Mouse (Mus musculus) NIH3T3 (cell line): ENCODE data around the gene Nrp2.

Experiments used
- DNase-seq: peaks from one replicate; pipeline ENCODE4 v3.0.0-alpha.2; 2012; ENCODE audit warnings: low read depth

Gene Nrp2

DNA sequence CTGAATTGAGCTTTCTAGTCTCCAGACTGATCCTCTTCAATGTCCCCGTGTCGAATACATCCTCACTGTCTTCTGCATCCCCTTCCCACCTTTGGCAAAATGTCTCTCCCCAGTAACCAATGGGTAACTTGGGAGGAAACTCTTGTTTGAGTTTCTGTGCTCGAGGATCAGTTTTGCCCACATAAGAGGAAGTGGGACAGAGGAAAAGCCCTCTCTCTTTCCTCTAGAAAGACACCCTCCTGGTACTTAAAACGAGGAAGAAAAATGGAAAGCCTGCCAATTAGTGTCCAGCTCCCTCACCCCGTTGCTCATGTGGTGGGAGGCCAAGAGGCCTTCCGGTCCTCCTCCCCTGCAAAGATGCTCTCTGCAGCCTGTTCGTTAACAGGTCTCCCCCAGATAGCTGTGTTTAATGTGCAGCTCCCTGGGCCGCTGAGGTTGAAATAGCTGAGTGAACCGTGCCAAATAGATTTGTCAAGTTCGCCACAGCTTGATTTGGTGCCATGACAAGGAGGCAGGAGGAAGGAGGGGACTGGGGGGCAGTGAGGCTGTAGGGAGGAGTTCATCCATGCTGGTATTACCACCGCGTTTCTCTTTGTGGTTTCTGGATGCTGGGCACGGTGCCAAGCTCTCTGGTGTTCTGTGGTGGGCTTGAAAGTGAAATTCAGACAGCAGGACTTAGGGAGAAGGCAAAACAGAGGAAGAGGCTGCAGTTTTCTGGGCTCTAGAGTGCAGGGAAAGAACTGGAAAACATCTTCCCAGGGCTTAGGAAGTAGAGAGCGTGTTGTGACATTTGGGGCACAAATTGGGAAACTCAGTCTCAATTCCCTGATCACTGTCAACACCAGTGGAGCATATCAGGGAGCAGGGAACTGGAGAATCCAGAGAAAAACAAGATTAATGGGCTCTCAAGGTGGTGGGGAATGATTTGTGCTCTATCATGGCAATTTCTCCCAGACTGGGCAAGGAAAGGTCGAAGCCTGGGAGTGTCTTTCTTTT lies 48.2 kb downstream of the Nrp2 start:
- peak; percentile 90 for DNase-seq

DNA sequence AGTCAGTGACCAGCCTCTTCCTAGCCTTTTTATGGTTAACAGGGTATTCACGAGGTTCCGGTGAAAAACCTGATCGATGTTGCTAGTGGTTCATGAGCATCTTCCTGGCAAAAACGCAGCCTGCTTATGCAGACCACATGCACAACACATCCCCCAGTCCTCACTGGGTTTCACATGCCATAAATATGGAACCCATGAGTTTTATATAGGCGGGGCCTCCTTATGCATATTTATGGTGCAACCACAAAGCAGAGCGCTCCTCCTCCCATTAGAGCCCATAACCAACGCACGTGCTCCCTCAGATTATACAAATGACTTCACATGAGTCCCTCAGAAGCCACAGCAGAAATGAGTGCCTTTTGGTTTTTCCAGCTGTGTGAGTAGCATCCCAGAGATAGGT lies 49.0 kb downstream of the Nrp2 start:
- DNase-seq: no peak

DNA sequence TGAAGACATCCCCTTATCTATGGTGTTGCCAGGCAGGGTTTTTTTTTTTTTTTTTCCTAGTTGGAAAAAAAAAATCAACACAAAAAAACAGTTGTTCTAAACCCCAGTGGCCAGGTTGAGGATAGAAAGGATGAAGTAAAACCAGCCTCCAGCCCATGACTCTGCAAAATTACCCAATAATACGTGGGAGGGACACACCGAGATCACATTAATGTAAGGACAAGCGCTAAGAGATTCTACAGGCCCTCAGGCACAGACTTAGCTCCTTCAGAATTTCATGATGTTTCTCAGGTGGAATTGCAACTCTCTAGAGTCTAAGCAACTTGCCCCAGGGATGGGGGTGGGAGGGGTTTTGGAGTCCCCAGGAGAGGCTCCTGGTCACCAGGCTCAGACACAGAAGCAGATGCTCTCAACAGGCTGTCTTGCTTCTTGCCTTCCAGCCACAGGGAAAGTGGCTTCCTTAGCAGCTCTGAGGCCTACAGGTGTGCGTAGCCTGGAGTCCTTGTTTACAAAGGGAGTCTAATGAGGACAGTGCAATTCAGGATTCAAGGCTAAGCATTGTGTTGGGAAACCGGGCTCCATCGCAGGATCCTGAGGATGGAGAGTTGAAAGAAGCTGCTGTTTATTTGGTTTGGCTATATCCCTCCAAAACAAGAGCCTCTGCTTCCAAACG lies 49.7 kb downstream of the Nrp2 start:
- peak; percentile 32 for DNase-seq

DNA sequence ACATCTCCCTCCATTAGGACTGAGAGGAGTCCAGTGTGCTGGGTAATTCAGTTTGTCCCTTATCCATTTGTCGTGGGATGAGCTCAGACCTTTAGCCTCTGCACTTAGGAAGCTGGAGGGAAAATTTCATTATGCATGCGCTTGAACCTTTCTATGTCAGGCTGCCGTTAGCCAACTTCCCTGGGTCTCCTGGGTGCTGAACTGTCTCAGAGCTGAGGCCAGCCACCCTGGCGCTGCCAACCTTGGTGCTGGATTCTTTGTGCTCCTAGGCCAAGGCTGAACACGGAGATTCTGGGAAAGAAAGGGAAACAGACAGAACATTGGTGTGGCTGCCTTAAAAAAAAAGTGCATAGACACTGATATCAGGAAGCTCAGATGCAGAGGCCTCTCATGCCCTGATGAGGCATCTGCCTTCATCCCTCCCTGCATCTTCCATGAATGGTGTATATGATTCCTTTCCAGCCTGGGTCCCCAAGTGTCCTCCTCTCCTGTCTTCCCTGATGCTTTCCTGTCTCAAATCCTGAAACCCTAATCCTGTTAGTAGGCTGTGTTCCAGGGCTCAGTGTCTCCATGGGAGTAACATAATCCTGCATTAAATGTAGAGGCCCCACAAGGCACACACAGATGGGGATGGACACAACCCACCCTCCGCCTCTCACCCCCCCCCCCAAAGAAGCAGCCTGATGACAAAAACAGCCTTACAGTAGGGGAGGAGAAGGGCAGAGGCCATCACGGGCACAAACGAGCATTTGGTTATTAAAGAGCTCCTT lies 51.2 kb downstream of the Nrp2 start:
- no peak for DNase-seq

DNA sequence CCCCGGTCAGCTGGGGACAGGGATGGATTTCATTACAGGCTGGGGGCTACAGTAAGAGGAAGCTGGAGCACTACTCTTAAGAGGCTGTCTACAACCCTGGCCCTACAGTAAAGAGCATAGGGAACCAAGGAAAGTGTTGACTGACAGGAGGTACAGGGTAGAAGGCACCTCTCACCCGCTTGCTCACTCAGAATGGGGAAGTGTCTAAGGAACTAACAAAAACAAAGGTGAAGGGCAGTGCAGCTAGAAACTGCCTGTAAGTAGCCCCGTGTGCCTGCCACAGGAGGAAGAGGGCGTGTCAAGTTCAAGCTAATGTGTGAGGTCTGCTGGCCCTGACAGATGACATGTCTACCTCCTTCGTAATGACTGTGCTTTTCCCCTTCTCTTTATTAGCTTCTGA lies 57.0 kb downstream of the Nrp2 start:
- DNase-seq: no peak

DNA sequence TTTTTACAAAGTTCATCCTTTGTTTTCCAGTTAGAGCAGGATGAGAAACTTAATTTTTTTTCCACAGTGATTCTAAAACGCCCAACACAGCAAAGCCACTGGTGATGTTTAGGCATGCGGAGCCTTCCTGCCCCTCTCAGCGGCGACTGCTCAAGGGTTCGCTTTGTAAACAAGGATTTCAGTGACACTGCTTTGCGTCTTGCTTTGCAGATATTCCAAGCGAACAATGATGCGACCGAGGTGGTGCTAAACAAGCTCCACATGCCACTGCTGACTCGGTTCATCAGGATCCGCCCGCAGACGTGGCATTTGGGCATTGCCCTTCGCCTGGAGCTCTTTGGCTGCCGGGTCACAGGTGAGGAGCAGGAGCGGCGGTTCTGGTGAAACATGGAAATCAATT lies 57.5 kb downstream of the Nrp2 start:
- no peak for DNase-seq

DNA sequence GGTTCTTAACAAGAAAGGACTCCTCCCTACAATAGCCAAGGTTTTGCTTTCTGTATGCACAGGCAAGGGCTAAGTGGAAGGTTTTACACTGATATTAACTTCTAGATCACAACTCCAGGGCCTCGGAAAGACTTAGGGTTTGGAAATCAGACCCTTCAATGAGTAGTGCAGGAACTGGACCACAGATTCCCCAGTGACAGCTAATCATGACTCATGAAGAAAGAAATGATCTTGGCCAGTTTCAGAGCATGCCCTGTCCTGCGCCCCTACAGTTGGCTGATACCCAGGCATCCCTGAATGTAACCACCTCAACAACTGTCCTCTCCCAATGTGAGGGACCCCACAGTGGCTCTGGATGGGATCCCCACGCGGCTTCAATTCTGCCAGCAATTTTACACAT lies 60.7 kb downstream of the Nrp2 start:
- DNase-seq: peak; percentile 73

DNA sequence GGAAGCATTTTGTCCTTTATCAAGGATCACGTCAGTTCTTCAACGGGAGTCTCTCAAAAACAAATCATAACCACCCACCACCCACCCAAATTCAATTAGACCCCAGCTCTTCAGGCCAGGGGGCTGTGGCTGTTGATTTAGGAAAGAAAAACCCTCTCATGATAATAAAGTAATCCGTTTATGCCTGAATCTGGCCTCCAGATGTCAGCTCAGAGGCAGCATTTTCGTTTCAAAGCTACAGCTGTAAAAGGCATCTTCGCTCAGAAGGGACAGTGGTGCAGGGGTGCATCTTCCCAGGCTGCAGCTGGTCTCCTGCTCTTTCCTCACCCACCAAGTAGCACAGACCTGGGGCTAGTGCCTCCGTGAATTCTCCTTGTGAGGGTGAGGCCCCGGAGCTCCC lies 62.1 kb downstream of the Nrp2 start:
- DNase-seq: no peak

DNA sequence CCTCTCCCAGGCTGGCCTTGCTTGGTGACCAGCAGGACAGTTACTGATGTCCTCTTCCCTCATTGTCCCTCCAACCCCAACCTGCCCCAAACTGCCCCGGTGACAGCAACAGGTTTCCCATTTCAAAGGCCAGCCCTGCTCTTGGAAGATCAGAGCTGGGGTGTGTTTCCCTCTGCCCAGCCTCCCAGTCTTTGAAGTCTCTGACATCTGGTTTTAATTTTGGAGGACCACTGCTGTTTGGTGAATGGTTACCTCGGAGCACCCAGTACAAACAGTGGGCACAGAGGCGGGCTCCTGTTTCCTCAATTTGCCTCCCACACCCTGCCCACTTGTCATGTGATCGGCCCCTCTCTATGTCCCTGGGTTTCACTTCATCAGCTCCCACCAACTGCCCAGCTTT lies 63.7 kb downstream of the Nrp2 start:
- peak; percentile 48 for DNase-seq

DNA sequence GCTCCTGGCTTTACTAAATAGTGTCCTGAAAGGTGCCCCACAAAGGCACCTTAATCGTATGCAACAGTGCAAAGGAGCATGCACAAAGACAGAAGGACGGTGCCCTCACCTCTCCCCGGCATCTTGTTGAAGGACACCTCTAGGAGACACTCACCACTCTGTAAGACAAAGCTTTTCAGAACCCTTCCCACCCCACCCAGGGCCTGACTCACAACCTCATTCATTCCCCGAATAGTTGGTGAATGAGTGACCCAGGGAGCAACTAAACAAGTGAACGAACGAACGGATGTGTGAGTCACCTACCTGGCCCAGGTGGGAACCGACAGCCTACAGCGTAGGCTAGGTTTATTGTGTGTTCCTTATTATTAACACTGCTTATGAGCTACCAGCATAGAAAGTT lies 64.5 kb downstream of the Nrp2 start:
- peak; percentile 54 for DNase-seq

DNA sequence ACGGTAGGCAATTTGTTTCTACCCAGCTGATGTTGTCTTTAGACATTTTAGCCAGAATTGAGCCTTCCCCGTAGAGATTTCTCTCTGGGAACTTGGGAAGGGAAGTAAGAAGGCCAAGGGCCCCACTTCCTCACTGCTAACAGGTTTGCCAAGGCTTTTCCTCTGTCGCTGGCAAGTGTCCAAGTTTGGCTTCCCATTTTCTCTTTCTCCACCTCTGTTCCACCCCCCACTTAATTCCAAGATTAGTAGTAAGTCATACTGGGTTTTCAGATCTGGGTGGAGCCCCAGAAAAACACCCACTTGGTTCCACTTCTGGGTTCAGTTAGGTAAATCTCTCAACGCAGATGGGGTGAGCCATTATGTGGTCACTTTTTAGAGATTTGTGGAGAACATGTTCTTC lies 67.5 kb downstream of the Nrp2 start:
- peak; percentile 33 for DNase-seq

DNA sequence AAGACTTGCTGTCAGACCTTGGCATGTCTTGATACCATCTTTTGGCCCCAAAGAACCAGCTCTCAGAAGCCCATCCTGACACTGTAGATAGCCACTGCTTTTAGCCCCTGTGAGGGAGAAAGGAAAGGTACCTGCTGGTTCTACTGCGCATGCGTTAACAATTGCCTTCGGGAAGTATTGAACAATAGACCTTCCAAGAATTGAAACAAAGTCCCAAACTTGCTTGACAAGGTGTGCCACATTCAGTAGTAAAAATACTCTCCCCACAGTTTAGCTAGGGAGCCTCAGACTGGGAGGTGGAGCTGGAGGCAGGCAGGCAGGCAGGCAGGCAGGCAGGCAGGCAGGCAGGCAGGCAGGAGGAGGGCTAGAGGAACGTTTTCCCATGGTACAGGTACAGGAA lies 69.3 kb downstream of the Nrp2 start:
- no peak for DNase-seq

DNA sequence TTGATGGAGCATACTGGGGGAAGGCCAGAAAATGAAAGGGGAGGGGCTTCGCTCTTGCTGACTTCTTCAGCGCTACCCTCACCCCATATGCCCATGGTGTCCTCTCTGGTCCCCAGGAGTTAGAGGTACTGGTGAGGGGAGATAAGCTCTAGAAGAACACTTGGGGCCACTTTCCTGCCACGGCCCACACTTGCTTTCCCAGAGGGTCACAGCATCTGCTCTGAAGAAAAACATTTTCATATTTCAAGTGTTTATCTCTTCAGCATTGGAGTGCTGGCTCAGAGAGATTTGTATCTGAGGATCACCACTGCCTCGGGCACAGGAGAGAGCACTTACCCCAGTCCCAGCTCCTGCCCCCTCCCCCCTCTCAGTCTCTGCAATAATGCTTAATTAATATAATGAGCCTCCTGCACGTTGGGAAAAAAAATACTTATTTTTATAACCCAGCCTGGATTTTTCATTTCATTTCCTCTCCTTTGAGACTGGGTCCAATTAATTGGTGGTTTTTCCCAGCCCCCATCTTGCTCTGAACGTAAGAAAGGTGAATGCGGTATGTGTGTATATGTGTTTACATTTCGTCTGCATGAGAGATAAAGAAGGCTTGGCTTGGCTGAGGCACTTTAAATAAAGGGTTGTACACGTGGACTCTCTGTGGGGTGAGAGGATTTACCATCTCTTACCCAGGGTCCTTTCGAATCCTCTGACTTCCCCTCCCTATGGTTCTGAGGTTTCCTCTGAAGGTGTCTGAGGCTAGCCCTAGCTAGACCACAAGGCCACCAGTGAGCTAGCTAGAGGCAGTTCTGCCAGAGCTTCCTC lies 70.2 kb downstream of the Nrp2 start:
- no peak for DNase-seq

DNA sequence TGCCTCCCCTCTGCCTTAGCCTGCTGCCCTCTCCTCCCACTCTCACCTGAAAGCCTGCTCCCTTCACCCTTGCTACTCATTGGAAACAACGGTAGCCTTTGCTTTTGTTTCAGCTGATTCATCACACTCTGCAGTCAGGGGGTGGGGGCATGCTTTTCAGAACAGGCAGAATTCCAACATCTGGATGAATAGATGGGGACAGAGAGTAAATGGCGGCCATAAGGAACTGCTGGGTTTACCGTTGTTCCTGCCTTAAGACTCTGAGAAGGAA lies 70.8 kb downstream of the Nrp2 start:
- no peak for DNase-seq

DNA sequence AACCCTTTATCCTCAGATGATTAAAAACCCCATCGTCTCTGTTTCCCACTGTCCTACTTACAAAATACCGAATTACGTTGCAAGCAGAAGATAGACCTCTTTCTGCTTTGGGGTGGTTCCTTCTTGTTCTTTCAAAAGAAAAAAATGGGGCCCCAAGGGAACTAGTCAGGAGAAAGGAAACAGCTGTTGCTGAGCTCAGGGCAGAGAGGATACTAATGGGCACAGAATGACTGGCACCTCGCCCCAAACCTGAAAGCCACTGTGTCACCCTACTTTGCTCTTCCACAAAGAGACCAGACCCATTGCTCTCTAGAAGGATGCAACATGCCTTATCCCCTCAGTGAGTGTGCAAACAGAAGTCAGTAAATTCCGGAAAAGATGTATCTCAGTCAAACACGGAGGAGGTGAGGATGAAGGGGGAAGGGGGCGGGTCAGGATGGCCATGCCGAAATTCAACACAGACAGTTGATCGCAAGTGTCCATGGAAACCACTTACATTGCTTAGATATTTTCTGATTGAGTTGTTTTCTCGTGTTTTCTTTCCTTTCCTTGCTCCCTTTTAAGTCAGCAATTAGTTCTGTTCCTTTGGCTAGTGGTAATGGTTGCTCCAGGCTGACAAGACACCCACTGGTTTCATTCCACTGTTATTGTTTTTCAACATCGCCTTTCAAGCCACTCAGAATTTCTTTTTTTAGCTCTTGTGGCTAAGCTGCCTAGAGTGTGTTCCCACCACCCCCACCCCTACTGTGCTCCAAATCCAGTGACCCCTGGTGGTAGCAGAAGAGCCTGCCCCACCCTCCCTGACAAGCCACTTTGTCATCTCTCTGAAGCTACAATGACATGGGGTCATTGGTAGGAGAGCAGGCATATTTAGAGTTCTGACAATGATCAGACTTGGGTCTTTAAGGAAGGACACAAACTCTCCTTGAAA lies 71.5 kb downstream of the Nrp2 start:
- DNase-seq: peak; percentile 33

DNA sequence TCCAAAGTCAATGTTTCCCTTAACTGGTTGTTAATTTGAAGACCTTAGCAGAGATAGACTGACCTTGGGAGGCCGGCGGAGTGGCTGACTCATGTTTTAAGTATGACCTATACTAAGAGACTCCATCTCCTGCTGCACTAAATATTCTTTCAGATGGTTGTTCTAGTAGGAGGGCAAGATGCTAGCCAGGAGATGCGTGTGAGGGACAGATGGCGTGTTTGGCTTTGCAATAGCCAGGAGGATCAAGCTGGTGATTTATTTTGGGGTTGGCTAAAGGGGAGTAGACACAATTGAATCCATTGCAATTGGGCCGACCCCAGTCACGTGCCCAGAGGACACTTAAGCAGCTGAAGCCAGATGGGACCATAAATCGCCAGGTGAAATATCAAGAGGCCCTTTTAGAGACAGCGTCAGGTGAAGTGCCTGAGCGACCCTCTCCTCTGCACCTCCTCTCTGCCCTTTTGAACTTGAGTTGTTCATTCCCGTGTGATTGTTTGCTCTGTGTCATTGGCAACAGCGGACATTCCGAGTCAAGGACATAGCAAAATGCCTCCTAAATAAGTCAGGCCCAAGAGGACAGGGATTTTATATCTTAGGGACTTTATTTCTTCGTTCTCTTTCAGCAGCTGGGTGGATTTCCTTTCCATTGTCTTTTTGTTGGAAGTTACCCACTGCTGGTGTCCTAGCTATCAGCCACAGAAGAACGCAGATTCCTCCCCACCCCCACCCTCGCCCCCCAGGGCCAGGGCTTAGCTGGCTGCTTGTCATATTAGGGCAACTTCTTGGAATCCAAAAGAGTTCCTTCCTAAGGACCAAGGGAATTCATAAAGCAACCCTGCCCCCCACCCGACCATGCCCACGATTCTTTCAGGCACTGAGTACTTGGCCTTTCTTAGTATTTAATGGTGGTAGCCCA lies 74.5 kb downstream of the Nrp2 start:
- peak; percentile 67 for DNase-seq

DNA sequence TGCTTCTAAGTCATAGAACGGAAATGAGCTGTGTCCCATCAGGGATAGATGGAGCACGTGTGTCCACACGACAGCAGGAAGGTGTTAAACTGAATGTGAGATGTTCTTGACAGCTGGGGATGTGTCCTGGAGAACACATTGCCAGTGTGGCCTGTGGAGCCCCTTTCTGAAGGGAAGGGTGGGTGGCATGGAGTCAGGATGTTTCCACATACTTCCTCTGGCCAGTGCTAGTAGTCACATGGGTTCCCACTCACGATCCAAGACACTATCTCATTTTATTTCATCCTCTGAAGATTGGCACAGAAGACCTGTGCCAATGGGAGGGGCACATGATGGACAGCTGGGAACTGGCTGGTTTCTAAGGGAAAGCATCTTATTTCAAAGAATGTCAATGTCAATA lies 75.8 kb downstream of the Nrp2 start:
- no peak for DNase-seq

DNA sequence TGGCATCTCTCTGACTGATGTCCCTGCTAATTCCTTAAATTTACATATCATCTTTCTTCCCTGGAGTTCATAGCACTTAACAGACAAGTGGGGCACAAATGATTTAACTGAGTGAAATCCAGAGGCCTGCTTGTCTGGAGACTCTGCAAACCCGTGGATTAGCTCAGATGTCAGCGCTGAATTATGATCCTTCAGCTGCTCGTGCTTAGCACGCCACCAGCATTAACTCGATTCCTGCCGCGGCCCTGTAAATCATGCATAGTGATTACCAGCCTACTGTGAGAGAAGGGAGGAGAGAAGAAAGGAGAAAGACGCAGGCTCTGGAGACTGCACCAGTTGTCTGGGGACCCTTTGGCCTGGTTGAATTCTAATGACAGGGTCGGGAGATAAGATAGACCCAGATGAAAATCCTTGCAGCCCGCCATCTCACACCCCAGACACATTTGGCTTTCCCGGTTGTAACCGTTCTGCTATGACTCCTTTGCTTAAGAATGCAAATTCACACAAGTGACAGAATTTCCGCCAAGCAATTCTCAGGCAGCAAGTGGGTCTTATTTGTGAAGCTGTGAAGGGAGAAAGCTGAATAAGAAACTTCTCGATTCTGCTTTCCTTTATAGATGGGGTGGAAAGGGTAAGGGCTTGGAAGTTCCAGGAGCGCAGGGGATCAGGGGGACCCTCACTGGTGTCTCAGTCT lies 77.1 kb downstream of the Nrp2 start:
- DNase-seq: no peak

DNA sequence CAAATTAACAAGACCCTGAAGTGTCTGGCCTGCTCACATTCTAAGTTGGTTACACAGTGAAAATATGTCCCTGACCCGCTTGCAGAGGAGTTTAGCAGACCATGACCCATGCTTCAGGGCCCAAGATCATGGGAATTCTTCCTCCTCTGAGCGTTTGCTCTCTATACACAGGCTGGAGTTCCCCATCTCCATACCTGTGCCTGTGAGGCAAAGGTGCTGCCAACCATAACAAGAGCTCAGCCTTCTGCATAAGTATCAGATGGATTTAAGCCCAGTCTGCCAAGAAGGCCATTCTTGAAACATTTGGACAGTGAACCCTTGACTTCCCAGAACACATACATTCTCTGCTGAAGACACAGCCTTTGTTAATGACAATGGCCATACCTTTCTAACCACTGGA lies 79.1 kb downstream of the Nrp2 start:
- DNase-seq: no peak
